Mouse (Mus musculus): ENCODE data around the gene Armc6.
A peak's percentile ranks its signal among the peaks of the same experiment; 100 is the strongest.

The Armc6 gene

DNA sequence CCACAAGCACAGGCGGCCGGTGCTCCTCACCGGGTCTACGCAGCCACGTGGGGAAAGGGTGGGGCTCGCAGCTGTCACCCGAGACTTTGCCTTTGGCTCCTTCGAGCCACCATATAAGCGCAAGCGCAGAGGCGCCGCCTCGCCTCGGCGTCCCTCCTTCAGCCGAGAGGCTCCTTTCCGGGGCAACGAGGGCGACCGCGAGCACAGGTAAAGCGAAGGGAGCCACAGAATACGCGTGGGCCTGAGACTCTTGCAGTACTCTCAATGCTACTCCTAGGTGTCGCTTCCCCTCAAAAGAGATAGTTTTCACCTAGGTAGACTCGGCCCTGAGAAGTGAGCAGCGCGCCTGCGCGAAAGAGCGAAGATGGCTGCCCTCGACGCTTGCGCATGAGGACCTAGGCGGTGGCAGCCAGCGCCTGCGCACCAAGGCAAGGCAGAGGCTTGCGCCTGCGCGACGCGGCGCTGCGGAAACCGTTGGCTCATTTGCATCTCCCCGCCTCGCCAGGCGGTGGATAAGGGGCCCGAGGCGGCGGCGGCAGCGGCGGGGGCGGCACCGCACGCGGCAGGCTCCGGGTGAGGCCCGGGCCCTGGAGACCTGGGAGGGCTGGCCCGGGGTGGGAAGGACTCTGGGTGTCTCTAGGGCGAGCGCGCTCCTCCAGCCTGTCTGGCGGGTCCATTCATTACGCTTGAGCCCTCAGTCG is at the start of gene Armc6, which contains the start of gene Sugp2:
Gene Armc6, minus strand, starts transcription at position 387 of the 701 bp plus-strand sequence.
Gene Sugp2, plus strand, starts transcription at position 147 of the 701 bp plus-strand sequence.
- DNase-seq: peak; percentile 94 to 96

GRCm38 (mm10) chr8:70283136-70284077 is 49.1 kb upstream of the Armc6 start:
- peak; percentile 37 to 48 for DNase-seq

DNA sequence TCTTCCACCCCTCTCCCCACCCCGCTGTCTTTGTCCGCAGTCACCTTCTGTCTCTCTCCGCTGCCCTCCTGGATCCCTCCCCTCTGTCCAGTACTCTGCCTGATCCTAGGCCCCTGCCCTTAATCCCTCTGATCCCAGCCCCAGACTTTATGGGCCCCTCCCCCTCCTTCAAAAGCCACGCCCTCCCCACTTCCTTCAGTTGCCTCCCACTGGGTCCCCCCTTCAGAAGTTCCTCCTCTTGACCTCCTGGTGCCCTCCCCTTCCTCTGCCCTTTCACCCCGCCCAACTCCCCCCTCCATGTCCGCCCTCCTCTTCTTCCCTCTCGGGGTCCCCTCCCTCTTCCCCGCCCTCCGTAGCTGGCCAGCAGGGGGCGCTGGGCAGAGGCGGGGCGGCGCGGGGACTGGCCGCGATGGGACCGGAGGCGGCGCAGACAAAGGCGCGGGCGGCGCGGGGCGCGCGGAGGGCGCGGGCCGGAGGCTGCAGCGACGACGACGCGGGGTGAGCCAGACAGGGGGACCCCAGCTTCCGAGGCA is 48.4 kb upstream of the Armc6 start, which contains the start of gene Homer3:
Gene Homer3, plus strand, starts transcription at position 225 of the 533 bp plus-strand sequence.
- peak; percentile 74 to 85 for DNase-seq

DNA sequence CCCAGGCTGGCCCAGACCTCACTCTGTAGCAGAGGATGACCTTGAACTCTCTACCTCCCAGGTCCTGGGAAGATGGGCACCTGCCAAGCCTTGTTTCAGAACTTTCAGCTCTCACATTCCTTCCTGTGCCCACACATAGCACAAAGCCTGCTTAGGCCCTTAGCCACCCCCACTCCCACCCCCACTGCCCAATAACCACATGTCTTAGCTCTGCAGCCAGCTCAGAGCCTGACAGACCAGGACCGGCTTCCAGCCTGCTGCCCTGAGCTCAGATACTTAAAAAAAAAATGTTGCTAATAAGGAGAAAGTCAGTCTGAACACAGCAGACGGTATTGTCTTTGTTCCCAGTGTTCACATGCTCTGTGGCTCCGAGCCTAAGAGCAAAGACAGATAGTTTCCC is 46.7 kb upstream of the Armc6 start:
- DNase-seq: no peak

GRCm38 (mm10) chr8:70279266-70279665 is 45.0 kb upstream of the Armc6 start:
- DNase-seq: no peak

GRCm38 (mm10) chr8:70278175-70278574 is 43.9 kb upstream of the Armc6 start:
- no peak for DNase-seq

- no peak for DNase-seq
Measured at GRCm38 (mm10) chr8:70276476-70276875, 42.2 kb upstream of the Armc6 start.

DNA sequence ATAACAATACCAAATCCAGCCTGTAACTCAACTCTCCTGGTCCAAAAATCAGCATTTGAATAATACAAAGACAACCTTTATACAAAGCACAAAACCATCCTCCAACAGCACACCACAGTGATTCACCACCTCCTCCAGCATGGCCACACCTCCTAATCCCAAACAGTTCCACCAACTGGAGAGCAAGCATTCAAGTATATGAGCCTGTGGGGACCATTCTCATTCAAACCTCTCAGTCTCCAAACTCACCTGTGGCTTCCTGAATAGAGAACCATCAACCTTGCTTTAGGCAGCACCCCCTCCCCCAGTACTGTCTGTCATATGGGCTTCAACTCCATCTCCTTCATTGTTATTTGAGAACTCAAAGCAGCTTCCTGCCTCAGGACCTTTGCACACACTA is 40.1 kb upstream of the Armc6 start:
- DNase-seq: no peak

GRCm38 (mm10) chr8:70272949-70273348 is 38.7 kb upstream of the Armc6 start:
- DNase-seq: no peak

GRCm38 (mm10) chr8:70268799-70269565 is 34.7 kb upstream of the Armc6 start:
- peak; percentile 26 to 59 for DNase-seq

GRCm38 (mm10) chr8:70268311-70268710 is 34.0 kb upstream of the Armc6 start:
- peak in 1 of 2 experiments; percentile 48 for DNase-seq

DNA sequence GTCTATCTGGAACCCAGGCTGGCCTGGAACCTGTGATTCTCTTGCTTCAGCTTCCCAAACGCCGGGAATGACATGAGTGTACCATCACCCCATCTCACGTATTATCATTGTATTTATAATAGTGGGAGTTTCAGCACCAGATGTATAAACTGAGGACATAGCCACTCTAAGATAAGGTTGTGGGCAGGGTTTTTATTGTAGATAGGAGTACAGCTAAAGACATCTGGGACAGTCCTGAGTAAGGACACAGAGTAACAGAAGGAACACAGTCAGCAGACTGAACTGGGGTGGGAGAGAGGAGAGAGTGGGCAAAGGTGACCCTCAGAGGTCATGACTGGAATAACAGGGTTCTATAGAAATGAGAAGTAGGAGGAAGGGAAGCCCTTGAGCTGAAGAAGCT is 33.4 kb upstream of the Armc6 start:
- DNase-seq: no peak

DNA sequence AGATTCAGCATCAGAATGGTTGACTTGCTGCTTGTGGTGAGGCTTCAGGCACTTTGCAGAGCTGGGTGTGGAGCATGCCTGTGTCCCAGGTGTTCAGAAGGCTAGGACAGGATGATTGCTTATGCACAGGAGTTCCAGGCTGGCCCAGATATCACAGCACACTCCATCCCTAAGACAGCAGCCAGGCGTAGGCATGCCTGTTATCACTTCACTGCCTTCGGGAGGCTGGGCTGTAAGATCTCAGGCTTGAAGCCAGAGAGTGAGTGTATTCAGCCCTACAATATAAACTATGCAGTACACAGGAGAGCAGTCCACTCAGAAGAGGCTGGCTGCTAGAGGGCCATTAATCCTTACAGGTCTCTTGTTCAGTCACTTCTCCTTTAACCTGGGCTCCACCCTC is 24.8 kb upstream of the Armc6 start:
- DNase-seq: no peak

DNA sequence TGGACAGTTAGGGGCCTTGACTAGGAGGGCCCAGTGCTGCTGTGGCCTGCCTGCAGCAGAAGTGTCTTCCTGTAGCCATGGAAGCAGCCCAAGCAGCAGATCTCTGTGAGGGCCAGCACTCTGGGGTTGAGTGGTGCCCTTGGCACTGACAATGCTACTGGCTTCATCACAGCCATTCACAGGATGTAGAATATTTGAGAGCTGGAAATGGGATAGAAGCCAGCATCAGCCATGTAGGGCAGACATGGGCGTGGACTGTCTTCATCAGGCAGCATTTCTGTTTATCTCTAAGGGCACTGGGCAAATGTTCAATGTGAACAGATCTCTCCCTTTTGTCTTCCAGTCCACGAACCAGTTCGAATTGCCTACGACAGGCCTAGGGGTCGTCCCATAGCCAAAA is 24.3 kb upstream of the Armc6 start:
- no peak for DNase-seq

DNA sequence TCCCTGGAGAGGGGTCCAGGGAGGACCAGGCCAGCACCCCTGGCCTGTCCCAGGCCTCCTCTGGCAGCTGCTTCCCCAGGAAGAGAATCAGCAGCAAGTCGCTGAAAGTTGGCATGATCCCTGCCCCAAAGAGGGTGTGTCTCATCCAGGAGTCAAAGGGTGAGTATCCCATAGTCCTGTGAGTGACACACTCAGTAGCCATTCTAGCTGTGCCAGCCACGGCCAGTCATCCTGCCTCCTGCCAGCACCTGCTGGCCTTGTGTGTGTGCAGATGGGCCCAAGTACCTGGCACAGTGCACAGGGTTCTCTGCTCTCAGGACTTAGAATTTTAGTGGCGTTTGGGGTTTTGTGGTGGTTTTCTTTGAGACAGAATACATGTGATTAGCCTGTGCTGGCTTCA is 23.2 kb upstream of the Armc6 start:
- peak; percentile 29 to 43 for DNase-seq

- DNase-seq: no peak
Measured at GRCm38 (mm10) chr8:70254628-70255027, 20.4 kb upstream of the Armc6 start.

DNA sequence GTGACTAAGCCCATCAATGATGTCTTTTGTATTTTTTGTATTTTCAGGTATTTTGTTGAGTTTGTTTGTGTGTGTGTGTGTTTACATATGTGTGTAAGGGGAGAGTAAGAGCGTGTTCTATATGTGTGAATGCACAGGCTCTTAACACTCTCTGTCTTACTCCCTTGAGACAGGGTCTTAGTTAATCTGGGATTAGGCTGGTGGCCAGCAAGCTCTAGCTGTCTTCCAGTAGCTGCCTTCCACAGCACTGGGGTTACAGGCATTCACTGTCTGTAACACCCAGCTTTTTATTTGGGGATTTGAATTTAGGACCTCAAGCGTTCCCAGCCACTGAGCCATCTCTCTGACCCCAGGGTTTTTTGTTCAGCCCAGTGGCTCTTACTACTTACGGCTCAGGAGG is 13.6 kb upstream of the Armc6 start:
- no peak for DNase-seq

GRCm38 (mm10) chr8:70246622-70247021 is 12.4 kb upstream of the Armc6 start:
- no peak for DNase-seq

- DNase-seq: no peak
Measured at GRCm38 (mm10) chr8:70240642-70241041, 6.4 kb upstream of the Armc6 start.

- no peak for DNase-seq
Measured at GRCm38 (mm10) chr8:70237842-70238241, 3.6 kb upstream of the Armc6 start.

GRCm38 (mm10) chr8:70234781-70235128 is 489 bp upstream of the Armc6 start:
- no peak for DNase-seq

DNA sequence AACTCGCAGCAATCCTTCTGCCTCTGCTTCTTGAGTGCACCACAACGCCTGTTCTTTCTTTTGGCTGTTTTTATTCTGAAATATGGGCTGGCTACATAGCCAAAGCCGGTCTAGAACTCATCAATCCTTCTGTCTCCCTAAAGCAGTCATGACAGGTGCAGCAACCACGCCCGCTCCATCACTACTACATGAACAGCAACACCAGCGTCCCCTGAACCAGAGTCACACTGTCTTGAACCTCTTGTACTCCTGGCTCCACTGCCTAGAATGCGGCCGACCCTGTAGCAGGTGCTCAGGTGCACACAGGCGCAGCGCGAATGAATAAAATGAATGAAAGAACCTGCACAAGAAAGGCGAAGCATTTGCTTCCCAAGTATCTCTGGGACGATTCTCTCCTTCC is 660 bp downstream of the Armc6 start:
- no peak for DNase-seq

- no peak for DNase-seq
Measured at GRCm38 (mm10) chr8:70230837-70231236, 3.4 kb downstream of the Armc6 start.
